Mouse (Mus musculus): ENCODE results near the gene Gdf3.

GRCm38 (mm10) chr6:122556959-122557561, 52.8 kb downstream of the Gdf3 start:
- TF ChIP-seq ZNF384 (IDR thresholded peaks at IDR 0.05; ENCODE audit: low read depth, low read length) (peak; percentile 98), CHD2 (IDR thresholded peaks at IDR 0.05; ENCODE audit: low read depth, low read length) (no peak), HCFC1 (IDR thresholded peaks at IDR 0.05; ENCODE audit: borderline replicate concordance, insufficient read depth, low read length) (no peak), ZC3H11A (IDR thresholded peaks at IDR 0.05; ENCODE audit: borderline replicate concordance, low read depth, low read length) (0 out of 2 replicates have a peak, but pooled peaks have one; percentile 26), MAFK (IDR thresholded peaks at IDR 0.05; ENCODE audit: insufficient read depth, low read depth, low read length) (0 out of 2 replicates have a peak, but pooled peaks have one; percentile 21)

Measured in ES-E14 (cell line).